In the genomic region with DNA sequence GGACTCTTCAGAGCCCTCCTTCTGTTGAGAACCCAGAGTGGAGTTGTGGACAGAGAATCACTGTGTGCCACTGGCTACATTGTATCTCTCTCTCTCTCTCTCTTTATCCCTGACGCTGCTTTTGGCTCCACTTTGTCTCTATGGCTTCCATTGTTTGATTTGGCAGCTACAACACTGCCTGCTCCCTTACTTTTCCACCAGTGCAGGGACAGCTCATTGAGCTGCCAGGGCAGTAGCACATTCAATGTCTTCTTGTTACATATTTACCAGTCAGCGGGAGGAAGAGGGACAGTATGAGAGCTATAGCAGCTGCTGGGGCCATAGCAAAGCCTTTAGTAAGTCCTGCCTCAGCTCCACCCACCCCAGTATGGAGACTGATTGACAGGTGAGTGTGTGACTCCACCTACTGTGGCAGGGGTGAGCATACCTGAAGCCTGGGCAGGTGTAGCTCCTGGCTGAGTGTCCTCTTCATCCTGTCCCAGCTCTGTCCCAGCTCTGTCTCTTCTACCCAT, we compare ENCODE assay signal across 11 mouse cellular contexts.
DNase-seq lines count a peak whose midpoint lies in the region; ATAC-seq and TF ChIP-seq lines count a peak whose summit lies in the region.
"Had no signal": no experiment of that assay in that cellular context is flagged by ENCODE, and none has a peak within 500 bp of the region (broad histone marks: within the 10 kb centered on the region; RNA-seq: fewer than 3 reads in every experiment).

No protein-coding gene starts in this region.

- peak; percentile 78 for ATAC-seq in hindbrain, postnatal 0 days
- peak; percentile 67 for ATAC-seq in midbrain, embryonic 15.5 days (replicated peaks)

- H3K9ac ChIP-seq in hindbrain, postnatal 0 days (replicated peaks; ENCODE audit: low read length): no peak overlapping the region
- no peak overlapping the region for H3K9ac ChIP-seq in midbrain, embryonic 15.5 days
- H3K9ac ChIP-seq: lung, embryonic 14.5 days had no signal

- peaks cover 12% of the 10 kb centered on the region; the same call in 1 of the 2 replicates for H3K4me1 ChIP-seq in hindbrain, postnatal 0 days (ENCODE audit: insufficient read depth, low read length)
- peaks cover 15% of the 10 kb centered on the region for H3K4me1 ChIP-seq in midbrain, embryonic 15.5 days

- no peak overlapping the region for H3K4me2 ChIP-seq in hindbrain, postnatal 0 days (ENCODE audit: low read depth, low read length)
- 0 out of 2 replicates have a peak overlapping the region, but pooled peaks have one; percentile 2 for H3K4me2 ChIP-seq in midbrain, embryonic 15.5 days
- H3K4me2 ChIP-seq: lung, embryonic 14.5 days had no signal

- DNase-seq in kidney, adult 18-20 months: peak; percentile 37
- DNase-seq in kidney, postnatal 10 days: no peak
- peak; percentile 6 for DNase-seq in brain, embryonic 18.5 days (ENCODE audit: low read depth, low spot score)
- peak; percentile 50 for DNase-seq in hindbrain, postnatal 0 days (ENCODE audit: low spot score)
- no peak for DNase-seq in embryo, embryonic 11 days
- DNase-seq in urinary bladder, postnatal 10 days (ENCODE audit: low spot score): no peak
- DNase-seq: cerebellum, postnatal 36 days; heart, adult 2 months; left cerebral cortex, postnatal 4 days; lung, embryonic 14.5 days had no signal

- H3K4me3 ChIP-seq in hindbrain, postnatal 0 days (ENCODE audit: low read length): no peak overlapping the region
- H3K4me3 ChIP-seq in midbrain, embryonic 15.5 days: no peak overlapping the region
- H3K4me3 ChIP-seq: heart, adult 2 months had no signal

- no peaks in the 10 kb centered on the region for H3K9me3 ChIP-seq in hindbrain, postnatal 0 days (ENCODE audit: low read length)
- H3K9me3 ChIP-seq in midbrain, embryonic 15.5 days: no peaks in the 10 kb centered on the region

- 27% methylated on average over 2 of the region's 2 CpGs for WGBS in hindbrain, postnatal 0 days
- 22% methylated on average over 2 of the region's 2 CpGs for WGBS in midbrain, embryonic 15.5 days

- no peaks in the 10 kb centered on the region for H3K27me3 ChIP-seq in hindbrain, postnatal 0 days (ENCODE audit: insufficient read depth, low read length)
- H3K27me3 ChIP-seq in midbrain, embryonic 15.5 days (replicated peaks): no peaks in the 10 kb centered on the region

- peak overlapping the region; percentile 59 for H3K27ac ChIP-seq in hindbrain, postnatal 0 days
- H3K27ac ChIP-seq in midbrain, embryonic 15.5 days: peak overlapping the region; percentile 63
- H3K27ac ChIP-seq: heart, adult 2 months had no signal

- no peak for TF ChIP-seq CTCF in hindbrain, postnatal 0 days (IDR thresholded peaks at IDR 0.05; ENCODE audit: low read depth)

- no peaks in the 10 kb centered on the region for H3K36me3 ChIP-seq in hindbrain, postnatal 0 days (ENCODE audit: insufficient read depth, low read length)
- no peaks in the 10 kb centered on the region for H3K36me3 ChIP-seq in midbrain, embryonic 15.5 days (replicated peaks)

Comparison
In these comparisons a context has a peak if more than half of its experiments do, and no peak if none do; other contexts are left out.
1. DNase-seq: peak in kidney, adult 18-20 months (single experiment), brain, embryonic 18.5 days (single experiment) and hindbrain, postnatal 0 days (single experiment); none in kidney, postnatal 10 days (single experiment), embryo, embryonic 11 days (single experiment) and urinary bladder, postnatal 10 days (single experiment).